Mouse (Mus musculus): ENCODE data around the gene Pxn. TPM values are rescaled to one million over a fixed set of nuclear protein-coding genes. Genes with fewer than 3 reads are reported as not detected.

The Pxn gene
- polyA plus RNA-seq (2015; fragmentation: Nextera tagmentation; extraction: Ambion mirVana), result 52.6 and 55.7 TPM in 2 replicates

GRCm38 (mm10) chr5:115506454-115507201 lies at the start of gene Pxn:
Pxn (plus strand) TSS chr5:115506676.
- peaks cover 40% of the 10 kb centered on the region for H3K4me1 ChIP-seq
- peak within 1 kb of the TSS; percentile 90 for H3K9ac ChIP-seq
- under 1% methylated on average over 51 of the region's 74 CpGs for WGBS
- peak within 1 kb of the TSS; percentile 75 for H3K4me2 ChIP-seq
- no peaks in the 10 kb centered on the region for H3K27me3 ChIP-seq
- H3K27ac ChIP-seq, result peak within 1 kb of the TSS; percentile 80
- H3K36me3 ChIP-seq, result no peaks in the 10 kb centered on the region
- ATAC-seq (ENCODE audit: insufficient number of reproducible peaks, low FRiP score, low TSS enrichment, low read depth), result peak; percentile 81
- no peaks in the 10 kb centered on the region for H3K9me3 ChIP-seq
- H3K4me3 ChIP-seq, result peak within 1 kb of the TSS; percentile 91

GRCm38 (mm10) chr5:115458918-115459317 lies 47.6 kb upstream of the Pxn start:
- H3K4me2 ChIP-seq, result no peak overlapping the region
- 67% methylated on average over 13 of the region's 13 CpGs for WGBS
- no peak overlapping the region for H3K4me3 ChIP-seq
- no peaks in the 10 kb centered on the region for H3K9me3 ChIP-seq
- H3K27me3 ChIP-seq, result no peaks in the 10 kb centered on the region
- no peak overlapping the region for H3K27ac ChIP-seq
- H3K9ac ChIP-seq, result no peak overlapping the region
- no peaks in the 10 kb centered on the region for H3K4me1 ChIP-seq
- peaks cover 3% of the 10 kb centered on the region; the same call in 1 of the 2 replicates for H3K36me3 ChIP-seq
- ATAC-seq (ENCODE audit: insufficient number of reproducible peaks, low FRiP score, low TSS enrichment, low read depth), result no peak

GRCm38 (mm10) chr5:115464408-115465115 lies 41.9 kb upstream of the Pxn start:
- WGBS, result 78% methylated on average over 18 of the region's 18 CpGs
- no peaks in the 10 kb centered on the region for H3K36me3 ChIP-seq
- H3K27me3 ChIP-seq, result no peaks in the 10 kb centered on the region
- no peaks in the 10 kb centered on the region for H3K9me3 ChIP-seq
- H3K4me2 ChIP-seq, result no peak overlapping the region
- no peak for ATAC-seq (ENCODE audit: insufficient number of reproducible peaks, low FRiP score, low TSS enrichment, low read depth)
- H3K9ac ChIP-seq, result no peak overlapping the region
- no peaks in the 10 kb centered on the region for H3K4me1 ChIP-seq
- H3K4me3 ChIP-seq, result no peak overlapping the region
- no peak overlapping the region for H3K27ac ChIP-seq

- no peak within 1 kb of the TSS for H3K27ac ChIP-seq
- no peak for ATAC-seq (ENCODE audit: insufficient number of reproducible peaks, low FRiP score, low TSS enrichment, low read depth)
- H3K9me3 ChIP-seq, result no peaks in the 10 kb centered on the region
- no peak within 1 kb of the TSS for H3K4me2 ChIP-seq
- WGBS, result 52% methylated on average over 9 of the region's 9 CpGs
- H3K27me3 ChIP-seq, result no peaks in the 10 kb centered on the region
- H3K4me1 ChIP-seq, result no peaks in the 10 kb centered on the region
- no peak within 1 kb of the TSS for H3K9ac ChIP-seq
- no peak within 1 kb of the TSS for H3K4me3 ChIP-seq
- no peaks in the 10 kb centered on the region for H3K36me3 ChIP-seq
Observed at GRCm38 (mm10) chr5:115465642-115466420, 40.6 kb upstream of the Pxn start, which contains the start of gene Pla2g1b. Pla2g1b (plus strand) TSS chr5:115466262.

- no peak overlapping the region for H3K27ac ChIP-seq
- H3K4me3 ChIP-seq, result no peak overlapping the region
- H3K9ac ChIP-seq, result no peak overlapping the region
- H3K4me1 ChIP-seq, result no peaks in the 10 kb centered on the region
- WGBS, result 71% methylated on average over 6 of the region's 6 CpGs
- H3K36me3 ChIP-seq, result no peaks in the 10 kb centered on the region
- no peak overlapping the region for H3K4me2 ChIP-seq
- ATAC-seq (ENCODE audit: insufficient number of reproducible peaks, low FRiP score, low TSS enrichment, low read depth), result no peak
- H3K27me3 ChIP-seq, result no peaks in the 10 kb centered on the region
- no peaks in the 10 kb centered on the region for H3K9me3 ChIP-seq
Observed at GRCm38 (mm10) chr5:115469791-115470190, 36.7 kb upstream of the Pxn start.

GRCm38 (mm10) chr5:115470766-115471531 lies 35.5 kb upstream of the Pxn start:
- ATAC-seq (ENCODE audit: insufficient number of reproducible peaks, low FRiP score, low TSS enrichment, low read depth), result 0 out of 2 replicates have a peak, but pooled peaks have one; percentile 28
- Histone ChIP-seq H3K9ac (no peak overlapping the region), H3K9me3 (no peaks in the 10 kb centered on the region), H3K27me3 (no peaks in the 10 kb centered on the region), H3K4me2 (no peak overlapping the region), H3K27ac (no peak overlapping the region), H3K36me3 (no peaks in the 10 kb centered on the region), H3K4me3 (no peak overlapping the region), H3K4me1 (peaks cover 6% of the 10 kb centered on the region)
- 37% methylated on average over 20 of the region's 20 CpGs for WGBS

- WGBS, result 70% methylated on average over 10 of the region's 10 CpGs
- no peak for ATAC-seq (ENCODE audit: insufficient number of reproducible peaks, low FRiP score, low TSS enrichment, low read depth)
- Histone ChIP-seq H3K4me3 (no peak overlapping the region), H3K4me1 (peaks cover 10% of the 10 kb centered on the region), H3K4me2 (no peak overlapping the region), H3K9me3 (no peaks in the 10 kb centered on the region), H3K27me3 (no peaks in the 10 kb centered on the region), H3K36me3 (peaks cover 5% of the 10 kb centered on the region; the same call in 1 of the 2 replicates), H3K9ac (no peak overlapping the region), H3K27ac (no peak overlapping the region)
Observed at GRCm38 (mm10) chr5:115473191-115473590, 33.3 kb upstream of the Pxn start.

- H3K9me3 ChIP-seq, result no peaks in the 10 kb centered on the region
- H3K4me3 ChIP-seq, result no peak overlapping the region
- H3K4me1 ChIP-seq, result peaks cover 10% of the 10 kb centered on the region
- no peak for ATAC-seq (ENCODE audit: insufficient number of reproducible peaks, low FRiP score, low TSS enrichment, low read depth)
- H3K27ac ChIP-seq, result no peak overlapping the region
- H3K9ac ChIP-seq, result no peak overlapping the region
- WGBS, result 66% methylated on average over 22 of the region's 22 CpGs
- H3K4me2 ChIP-seq, result no peak overlapping the region
- no peaks in the 10 kb centered on the region for H3K27me3 ChIP-seq
- peaks cover 6% of the 10 kb centered on the region; the same call in 1 of the 2 replicates for H3K36me3 ChIP-seq
Observed at GRCm38 (mm10) chr5:115474174-115474828, 32.2 kb upstream of the Pxn start.

GRCm38 (mm10) chr5:115475337-115476106 lies 31.0 kb upstream of the Pxn start:
- Histone ChIP-seq H3K36me3 (peaks cover 9% of the 10 kb centered on the region; the same call in 1 of the 2 replicates), H3K4me3 (peak overlapping the region; percentile 42), H3K9ac (0 out of 2 replicates have a peak overlapping the region, but pooled peaks have one; percentile 39), H3K4me2 (peak overlapping the region; percentile 59), H3K9me3 (no peaks in the 10 kb centered on the region), H3K4me1 (peaks cover 13% of the 10 kb centered on the region), H3K27me3 (no peaks in the 10 kb centered on the region), H3K27ac (0 out of 2 replicates have a peak overlapping the region, but pooled peaks have one; percentile 23)
- 18% methylated on average over 22 of the region's 22 CpGs for WGBS
- peak; percentile 62; the same call in 1 of the 2 replicates for ATAC-seq (ENCODE audit: insufficient number of reproducible peaks, low FRiP score, low TSS enrichment, low read depth)

GRCm38 (mm10) chr5:115476107-115476727 lies 30.3 kb upstream of the Pxn start:
- 0 out of 2 replicates have a peak overlapping the region, but pooled peaks have one; percentile 39 for H3K9ac ChIP-seq
- WGBS, result 29% methylated on average over 12 of the region's 12 CpGs
- peaks cover 13% of the 10 kb centered on the region for H3K4me1 ChIP-seq
- H3K27me3 ChIP-seq, result no peaks in the 10 kb centered on the region
- 0 out of 2 replicates have a peak overlapping the region, but pooled peaks have one; percentile 23 for H3K27ac ChIP-seq
- H3K4me3 ChIP-seq, result peak overlapping the region; percentile 42
- 0 out of 2 replicates have a peak, but pooled peaks have one; percentile 9 for ATAC-seq (ENCODE audit: insufficient number of reproducible peaks, low FRiP score, low TSS enrichment, low read depth)
- H3K4me2 ChIP-seq, result peak overlapping the region; percentile 59
- peaks cover 9% of the 10 kb centered on the region; the same call in 1 of the 2 replicates for H3K36me3 ChIP-seq
- H3K9me3 ChIP-seq, result no peaks in the 10 kb centered on the region
